Mouse (Mus musculus): ENCODE results near the gene Hamp. TPM values are rescaled to one million over a fixed set of nuclear protein-coding genes. Genes with fewer than 3 reads are reported as not detected.

The Hamp gene
- total and polyA plus RNA-seq, 3 experiments: not detected

GRCm38 (mm10) chr7:30957367-30957783, 13.5 kb upstream of the Hamp start:
- ATAC-seq (ENCODE audit: extremely low read depth, insufficient number of reproducible peaks, low FRiP score, poor library complexity, severe bottlenecking): peak; percentile 38
- H3K27me3 ChIP-seq (ENCODE audit: insufficient read depth, low read length): no peaks in the 10 kb centered on the region

DNA sequence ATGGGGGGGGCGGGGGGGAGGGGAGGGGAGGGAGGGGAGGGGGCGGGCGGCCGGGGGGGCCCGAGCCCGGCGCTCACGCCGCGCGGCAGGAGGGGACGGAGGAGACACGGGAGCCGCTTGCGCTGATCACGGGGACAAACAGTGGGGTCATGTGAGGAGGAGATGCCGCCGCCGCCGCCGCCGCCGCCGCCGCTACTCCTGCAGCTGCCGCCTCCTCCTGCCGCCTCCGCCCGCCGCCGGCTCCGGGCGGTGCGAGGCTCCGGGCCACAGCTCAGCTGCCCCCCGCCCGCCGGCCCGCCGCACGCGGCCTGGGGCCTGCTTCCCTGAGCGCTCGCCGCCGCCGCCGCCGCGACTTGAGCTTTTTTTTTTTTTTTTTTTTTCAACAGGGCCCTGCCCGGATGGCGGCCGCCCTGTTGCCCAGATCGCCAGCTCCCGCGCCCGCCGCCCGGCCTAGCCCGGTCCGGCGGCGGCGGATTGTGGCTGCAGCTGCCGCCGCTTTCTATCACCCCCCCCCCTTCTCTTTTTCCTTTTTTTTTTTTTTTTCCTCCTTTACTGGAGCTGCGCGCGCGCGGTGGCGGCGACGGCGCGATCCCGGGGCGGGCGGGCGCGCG, 13.0 kb upstream of the Hamp start, which contains the start of gene Usf2:
Gene Usf2, minus strand, starts transcription at position 48 of the 611 bp plus-strand sequence.
- DNase-seq (ENCODE audit: low spot score): peak; percentile 88
- H3K4me1 ChIP-seq (ENCODE audit: insufficient read depth, low read depth, low read length): peaks cover 52% of the 10 kb centered on the region

More at GRCm38 (mm10) chr7:30957367-30957783, 13.5 kb upstream of the Hamp start:
- peak overlapping the region; percentile 92 for H3K4me3 ChIP-seq (ENCODE audit: low read depth, low read length)
- H3K9me3 ChIP-seq (replicated peaks): no peaks in the 10 kb centered on the region
- TF ChIP-seq TAL1 (conservative IDR thresholded peaks at IDR 0.05; ENCODE audit: low read depth, low read length) (no peak), GATA1 (IDR thresholded peaks at IDR 0.05; ENCODE audit: borderline replicate concordance, low read length) (no peak), CTCF (IDR thresholded peaks at IDR 0.05; ENCODE audit: low read depth, low read length) (no peak)
- peaks cover 52% of the 10 kb centered on the region for H3K4me1 ChIP-seq (ENCODE audit: insufficient read depth, low read depth, low read length)
- peak; percentile 91 for DNase-seq (ENCODE audit: low spot score)
- H3K36me3 ChIP-seq (replicated peaks): peaks cover 56% of the 10 kb centered on the region

DNA sequence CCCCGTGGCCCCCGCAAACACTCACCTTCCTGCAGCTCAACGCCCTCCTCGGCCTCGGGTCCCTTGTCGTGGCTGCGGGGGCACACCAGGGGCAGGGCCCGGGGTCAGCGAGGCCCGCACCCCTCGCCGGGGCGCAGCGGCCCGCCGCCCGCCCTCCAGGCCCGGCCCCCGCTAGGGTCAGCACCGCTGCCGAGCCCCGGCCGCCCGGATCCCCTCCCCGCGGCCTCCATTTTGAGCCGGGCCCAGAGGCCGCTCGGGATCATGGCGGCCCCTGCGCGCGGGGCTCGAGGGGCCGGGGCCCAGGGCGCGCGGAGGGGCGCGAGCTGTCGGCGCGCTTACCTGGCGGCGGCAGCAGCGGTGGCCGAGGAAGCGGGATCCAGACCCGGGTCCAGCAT, 12.5 kb upstream of the Hamp start:
- peak; percentile 82 for DNase-seq (ENCODE audit: low spot score)
- TF ChIP-seq TAL1 (conservative IDR thresholded peaks at IDR 0.05; ENCODE audit: low read depth, low read length) (no peak), CTCF (IDR thresholded peaks at IDR 0.05; ENCODE audit: low read depth, low read length) (no peak), GATA2 (IDR thresholded peaks at IDR 0.05; ENCODE audit: borderline replicate concordance, low read depth, low read length) (no peak), POLR2AphosphoS5 (IDR thresholded peaks at IDR 0.05; ENCODE audit: insufficient replicate concordance, low read depth, low read length) (no peak), GATA1 (IDR thresholded peaks at IDR 0.05; ENCODE audit: borderline replicate concordance, low read length) (no peak)
- peaks cover 66% of the 10 kb centered on the region for H3K36me3 ChIP-seq (replicated peaks)
- H3K27me3 ChIP-seq (ENCODE audit: insufficient read depth, low read length): no peaks in the 10 kb centered on the region
- H3K4me1 ChIP-seq (ENCODE audit: insufficient read depth, low read depth, low read length): peaks cover 52% of the 10 kb centered on the region
- no peaks in the 10 kb centered on the region for H3K9me3 ChIP-seq (replicated peaks)
- peak overlapping the region; percentile 92 for H3K4me3 ChIP-seq (ENCODE audit: low read depth, low read length)
- no peak for ATAC-seq (ENCODE audit: extremely low read depth, insufficient number of reproducible peaks, low FRiP score, poor library complexity, severe bottlenecking)

More for the DNA sequence above, 13.0 kb upstream of the Hamp start, which contains the start of gene Usf2:
- peaks cover 61% of the 10 kb centered on the region for H3K36me3 ChIP-seq (replicated peaks)
- TF ChIP-seq CTCF (IDR thresholded peaks at IDR 0.05; ENCODE audit: low read depth, low read length) (no peak), TAL1 (conservative IDR thresholded peaks at IDR 0.05; ENCODE audit: low read depth, low read length) (no peak), GATA1 (IDR thresholded peaks at IDR 0.05; ENCODE audit: borderline replicate concordance, low read length) (no peak), GATA2 (IDR thresholded peaks at IDR 0.05; ENCODE audit: borderline replicate concordance, low read depth, low read length) (no peak), POLR2AphosphoS5 (IDR thresholded peaks at IDR 0.05; ENCODE audit: insufficient replicate concordance, low read depth, low read length) (no peak)
- H3K4me3 ChIP-seq (ENCODE audit: low read depth, low read length): peak within 1 kb of the TSS; percentile 92
- no peaks in the 10 kb centered on the region for H3K9me3 ChIP-seq (replicated peaks)
- ATAC-seq (ENCODE audit: extremely low read depth, insufficient number of reproducible peaks, low FRiP score, poor library complexity, severe bottlenecking): peak; percentile 40; the same call in 1 of the 2 replicates
- no peaks in the 10 kb centered on the region for H3K27me3 ChIP-seq (ENCODE audit: insufficient read depth, low read length)

DNA sequence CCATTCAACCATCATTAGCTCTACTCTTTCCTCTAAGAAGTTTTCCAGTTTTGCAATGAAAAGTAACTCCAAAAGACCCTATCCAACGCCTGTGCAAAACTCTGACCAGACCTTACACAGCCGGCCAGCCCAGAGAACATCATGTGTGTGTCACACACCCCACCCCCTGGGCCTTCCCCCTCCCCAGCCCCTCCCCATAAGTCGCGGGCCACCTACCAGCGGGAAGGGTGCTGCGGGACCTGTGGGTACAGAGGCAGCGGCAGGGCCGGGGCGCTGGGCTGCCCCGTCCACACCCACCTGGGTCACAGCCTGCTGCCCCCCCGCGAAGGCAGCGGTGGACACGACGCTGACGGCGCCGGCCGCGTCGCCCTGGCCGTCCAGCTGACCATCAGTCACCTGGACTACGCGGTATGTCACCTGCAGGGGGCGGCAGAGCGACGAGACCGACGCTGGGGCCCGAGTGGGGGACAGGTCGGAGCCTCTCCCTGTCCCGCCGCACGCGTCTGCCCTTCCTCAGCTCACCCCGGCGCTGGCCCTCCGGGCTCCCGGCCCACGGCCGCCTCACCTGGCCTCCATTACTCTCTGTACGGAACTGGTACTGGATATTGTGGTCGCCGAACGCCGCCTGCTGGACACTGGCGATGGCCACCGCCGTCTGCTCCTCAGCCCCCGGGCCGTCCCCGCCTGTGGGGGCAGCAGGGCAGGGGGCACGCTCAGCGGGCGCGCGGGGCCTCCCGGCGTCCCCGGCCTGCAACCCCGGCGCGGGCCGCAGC, 11.9 kb upstream of the Hamp start:
- peaks cover 52% of the 10 kb centered on the region for H3K4me1 ChIP-seq (ENCODE audit: insufficient read depth, low read depth, low read length)
- H3K36me3 ChIP-seq (replicated peaks): peaks cover 71% of the 10 kb centered on the region
- peak; percentile 78 for DNase-seq (ENCODE audit: low spot score)
- peak overlapping the region; percentile 92 for H3K4me3 ChIP-seq (ENCODE audit: low read depth, low read length)
- ATAC-seq (ENCODE audit: extremely low read depth, insufficient number of reproducible peaks, low FRiP score, poor library complexity, severe bottlenecking): peak; percentile 38
- TF ChIP-seq TAL1 (conservative IDR thresholded peaks at IDR 0.05; ENCODE audit: low read depth, low read length) (no peak), GATA2 (IDR thresholded peaks at IDR 0.05; ENCODE audit: borderline replicate concordance, low read depth, low read length) (no peak), GATA1 (IDR thresholded peaks at IDR 0.05; ENCODE audit: borderline replicate concordance, low read length) (no peak), CTCF (IDR thresholded peaks at IDR 0.05; ENCODE audit: low read depth, low read length) (no peak; the same call in 1 of the 2 replicates), POLR2AphosphoS5 (IDR thresholded peaks at IDR 0.05; ENCODE audit: insufficient replicate concordance, low read depth, low read length) (no peak)
- H3K9me3 ChIP-seq (replicated peaks): no peaks in the 10 kb centered on the region
- no peaks in the 10 kb centered on the region for H3K27me3 ChIP-seq (ENCODE audit: insufficient read depth, low read length)

- no peak for TF ChIP-seq TAL1 (conservative IDR thresholded peaks at IDR 0.05; ENCODE audit: low read depth, low read length)
- no peak for TF ChIP-seq GATA2 (IDR thresholded peaks at IDR 0.05; ENCODE audit: borderline replicate concordance, low read depth, low read length)
- TF ChIP-seq CTCF (IDR thresholded peaks at IDR 0.05; ENCODE audit: low read depth, low read length): no peak
- no peak for TF ChIP-seq GATA1 (IDR thresholded peaks at IDR 0.05; ENCODE audit: borderline replicate concordance, low read length)
- no peak for TF ChIP-seq POLR2AphosphoS5 (IDR thresholded peaks at IDR 0.05; ENCODE audit: insufficient replicate concordance, low read depth, low read length)
- Histone ChIP-seq H3K36me3 (replicated peaks) (peaks cover 78% of the 10 kb centered on the region), H3K27me3 (ENCODE audit: insufficient read depth, low read length) (no peaks in the 10 kb centered on the region), H3K4me3 (ENCODE audit: low read depth, low read length) (peak overlapping the region; percentile 92), H3K4me1 (ENCODE audit: insufficient read depth, low read depth, low read length) (peaks cover 54% of the 10 kb centered on the region), H3K9me3 (replicated peaks) (no peaks in the 10 kb centered on the region)
- ATAC-seq (ENCODE audit: extremely low read depth, insufficient number of reproducible peaks, low FRiP score, poor library complexity, severe bottlenecking) (no peak), DNase-seq (ENCODE audit: low spot score) (no peak)
These were observed 11.2 kb upstream of the Hamp start for GRCm38 (mm10) chr7:30954971-30955520.

GRCm38 (mm10) chr7:30954036-30954435, 10.2 kb upstream of the Hamp start:
- H3K36me3 ChIP-seq (replicated peaks): peaks cover 79% of the 10 kb centered on the region

More at GRCm38 (mm10) chr7:30954036-30954435, 10.2 kb upstream of the Hamp start:
- ATAC-seq (ENCODE audit: extremely low read depth, insufficient number of reproducible peaks, low FRiP score, poor library complexity, severe bottlenecking): no peak
- no peak overlapping the region for H3K4me3 ChIP-seq (ENCODE audit: low read depth, low read length)
- peaks cover 46% of the 10 kb centered on the region for H3K4me1 ChIP-seq (ENCODE audit: insufficient read depth, low read depth, low read length)
- DNase-seq (ENCODE audit: low spot score): no peak
- TF ChIP-seq CTCF (IDR thresholded peaks at IDR 0.05; ENCODE audit: low read depth, low read length): no peak
- H3K9me3 ChIP-seq (replicated peaks): no peaks in the 10 kb centered on the region
- no peaks in the 10 kb centered on the region for H3K27me3 ChIP-seq (ENCODE audit: insufficient read depth, low read length)
